Mouse (Mus musculus) heart, adult 2 months (tissue): ENCODE measurements around the gene Arhgap30. TPM values are rescaled to one million over a fixed set of nuclear protein-coding genes. Genes with fewer than 3 reads are reported as not detected.
A peak's percentile ranks its signal among the peaks of the same experiment; 100 is the strongest.

Experiments used
- DNase-seq, 2 experiments: peaks; one replicate each; pipeline ENCODE4 v3.0.0; 2021
- H3K27ac ChIP-seq: fragments of 200-600 bp; 2 replicates; pipeline ENCODE4 v1.8.1; 2022
- H3K27me3 ChIP-seq: fragments of 200-500 bp; 2 replicates; pipeline ENCODE4 v1.6.1; 2012; ENCODE audit warnings: mild to moderate bottlenecking, low read length, inconsistent platforms, mixed read lengths; ENCODE audit not compliant: control insufficient read depth, insufficient read depth
- H3K36me3 ChIP-seq: fragments of 200-500 bp; 2 replicates; pipeline ENCODE4 v1.6.1; 2012; ENCODE audit warnings: low read length, inconsistent platforms; ENCODE audit not compliant: control insufficient read depth, insufficient read depth
- H3K4me1 ChIP-seq: fragments of 200-500 bp; 2 replicates; pipeline ENCODE4 v1.6.1; 2011; ENCODE audit warnings: low read length; ENCODE audit not compliant: control insufficient read depth, insufficient read depth
- H3K4me3 ChIP-seq: fragments of 200-600 bp; 2 replicates; pipeline ENCODE4 v1.8.1; 2022
- H3K79me2 ChIP-seq: fragments of 200-500 bp; replicated peaks from 2 replicates; pipeline ENCODE4 v1.6.1; 2012; ENCODE audit warnings: mild to moderate bottlenecking, inconsistent platforms, low read length, moderate library complexity, mixed read lengths; ENCODE audit not compliant: control insufficient read depth, insufficient read depth
- H3K9ac ChIP-seq: fragments of 200-500 bp; 2 replicates; pipeline ENCODE4 v1.6.1; 2012; ENCODE audit warnings: low read depth, mild to moderate bottlenecking, control low read depth, inconsistent platforms, low read length, mixed read lengths
- CTCF ChIP-seq: fragments of 200-600 bp; IDR thresholded peaks from 2 replicates; pipeline ENCODE4 v1.8.1; 2022; ENCODE audit warnings: antibody characterized with exemption, mild to moderate bottlenecking, moderate library complexity
- EP300 ChIP-seq: fragments of 200-500 bp; IDR thresholded peaks from 2 replicates; pipeline ENCODE4 v1.6.1; 2011; ENCODE audit warnings: low read depth, low read length, control low read depth; ENCODE audit not compliant: insufficient read depth
- POLR2A ChIP-seq: fragments of 200-500 bp; IDR thresholded peaks from 2 replicates; pipeline ENCODE4 v1.6.1; 2011; ENCODE audit warnings: mild to moderate bottlenecking, low read depth, low read length, control low read depth; ENCODE audit not compliant: insufficient read depth
- WGBS: fragments of 180-500 bp; shearing (Covaris S2); methylation state at CpG from one replicate; pipeline ENCODE4 v1.1.7; 2018; 5-methylcytosine and 5-hydroxymethylcytosine counted together
- intact Hi-C: fragments of 180-260 bp; cut with DNase I; formaldehyde crosslinking; loops from one replicate; pipeline ENCODE4 v1.15.1; 2025
- polyA plus RNA-seq: library from polyadenylated mRNA; depleted of rRNA; stranded (reverse); fragments of >200 nt; gene quantifications from 2 replicates; pipeline ENCODE4 v1.2.3, GENCODE M21; 2012
- total RNA-seq, 2 experiments: library from RNA; stranded (reverse); gene quantifications; 2 replicates each; pipeline ENCODE4 v1.2.3; 2021

The Arhgap30 gene
- total and polyA plus RNA-seq, 3 experiments, result 2.3 to 3.2 (median 2.4) TPM

GRCm38 (mm10) chr1:171358421-171358820, 30.3 kb upstream of the Arhgap30 start:
- no peak for DNase-seq
- Histone ChIP-seq H3K27ac (no peak overlapping the region), H3K27me3 (no peaks in the 10 kb centered on the region), H3K4me1 (no peaks in the 10 kb centered on the region; the same call in 1 of the 2 replicates), H3K9ac (no peak overlapping the region), H3K4me3 (no peak overlapping the region), H3K79me2 (no peaks in the 10 kb centered on the region), H3K36me3 (no peaks in the 10 kb centered on the region)
- TF ChIP-seq POLR2A, result no peak
- peak; percentile 75 for TF ChIP-seq CTCF
- no peak for TF ChIP-seq EP300
- WGBS, result 74% methylated on average over 4 of the region's 4 CpGs
- intact Hi-C loops, result loop anchor here (5.0 kb wide), 1 partner anchor 241 kb away; no protein-coding TSS in a partner anchor

- no peak overlapping the region; the same call in 1 of the 2 replicates for H3K27ac ChIP-seq
- intact Hi-C loops, result loop anchor here (2.0 to 5.0 kb wide), 2 partner anchors 47 to 207 kb away; no protein-coding TSS in a partner anchor
- peak overlapping the region; percentile 13; the same call in 1 of the 2 replicates for H3K4me3 ChIP-seq
- 38% methylated on average over 26 of the region's 26 CpGs for WGBS
- H3K27me3 ChIP-seq, result no peaks in the 10 kb centered on the region
- H3K9ac ChIP-seq, result peak overlapping the region; percentile 20; the same call in 1 of the 2 replicates
- no peaks in the 10 kb centered on the region for H3K36me3 ChIP-seq
- no peaks in the 10 kb centered on the region; the same call in 1 of the 2 replicates for H3K4me1 ChIP-seq
- peak in 1 of 2 experiments; percentile 23 for DNase-seq
- TF ChIP-seq EP300 (no peak), CTCF (no peak), POLR2A (no peak)
- H3K79me2 ChIP-seq, result no peaks in the 10 kb centered on the region
Observed at GRCm38 (mm10) chr1:171360253-171360652, 28.5 kb upstream of the Arhgap30 start.

- Histone ChIP-seq H3K27me3 (no peaks in the 10 kb centered on the region), H3K79me2 (no peaks in the 10 kb centered on the region), H3K9ac (peak within 1 kb of the TSS; percentile 49; the same call in 1 of the 2 replicates), H3K27ac (peak within 1 kb of the TSS; percentile 44; the same call in 1 of the 2 replicates), H3K4me3 (peak within 1 kb of the TSS; percentile 13), H3K4me1 (no peaks in the 10 kb centered on the region; the same call in 1 of the 2 replicates), H3K36me3 (no peaks in the 10 kb centered on the region)
- intact Hi-C loops, result loop anchor here (1.0 to 5.0 kb wide), 3 partner anchors 47 to 206 kb away; no protein-coding TSS in a partner anchor
- DNase-seq, result peak; percentile 65 to 79
- TF ChIP-seq CTCF (no peak), POLR2A (no peak), EP300 (no peak)
- WGBS, result 10% methylated on average over 21 of the region's 21 CpGs
Observed at GRCm38 (mm10) chr1:171360656-171361055, 28.1 kb upstream of the Arhgap30 start, which contains the start of gene Klhdc9. Gene Klhdc9 (minus strand): TSS chr1:171360798.

- H3K36me3 ChIP-seq, result no peaks in the 10 kb centered on the region
- TF ChIP-seq EP300 (peak; percentile 74; the same call in 1 of the 2 replicates), POLR2A (no peak), CTCF (peak; percentile 98)
- peak; percentile 55 to 56 for DNase-seq
- WGBS, result 36% methylated on average over 16 of the region's 16 CpGs
- no peaks in the 10 kb centered on the region for H3K27me3 ChIP-seq
- peak overlapping the region; percentile 44; the same call in 1 of the 2 replicates for H3K27ac ChIP-seq
- H3K4me1 ChIP-seq, result no peaks in the 10 kb centered on the region; the same call in 1 of the 2 replicates
- H3K79me2 ChIP-seq, result no peaks in the 10 kb centered on the region
- peak overlapping the region; percentile 49; the same call in 1 of the 2 replicates for H3K9ac ChIP-seq
- H3K4me3 ChIP-seq, result peak overlapping the region; percentile 13
- intact Hi-C loops, result loop anchor here (1.0 to 5.0 kb wide), 3 partner anchors 46 to 205 kb away; no protein-coding TSS in a partner anchor
Observed at GRCm38 (mm10) chr1:171361106-171362103, 27.3 kb upstream of the Arhgap30 start.

GRCm38 (mm10) chr1:171365934-171366333, 22.8 kb upstream of the Arhgap30 start:
- no peak for TF ChIP-seq CTCF
- no peak for TF ChIP-seq EP300
- no peak for TF ChIP-seq POLR2A
- H3K9ac ChIP-seq, result no peak overlapping the region
- no peaks in the 10 kb centered on the region; the same call in 1 of the 2 replicates for H3K4me1 ChIP-seq
- no peaks in the 10 kb centered on the region for H3K27me3 ChIP-seq
- no peaks in the 10 kb centered on the region for H3K36me3 ChIP-seq
- no peak overlapping the region for H3K27ac ChIP-seq
- H3K4me3 ChIP-seq, result no peak overlapping the region
- 60% methylated on average over 7 of the region's 7 CpGs for WGBS
- intact Hi-C loops, result no loop called here
- DNase-seq, result no peak
- no peaks in the 10 kb centered on the region for H3K79me2 ChIP-seq
